Mouse (Mus musculus) kidney, adult 2 months (tissue): ENCODE results near the gene Itm2a. TPM values are rescaled to one million over a fixed set of nuclear protein-coding genes. Genes with fewer than 3 reads are reported as not detected.

Source experiments
- DNase-seq: peaks from one replicate; pipeline ENCODE4 v3.0.0; 2021
- H3K27ac ChIP-seq: fragments of 200-500 bp; 2 replicates; pipeline ENCODE4 v1.5.1; 2012; ENCODE audit warnings: low read depth, low read length, control low read depth, inconsistent platforms; ENCODE audit not compliant: insufficient read depth
- H3K27me3 ChIP-seq: fragments of 200-500 bp; replicated peaks from 2 replicates; pipeline ENCODE4 v1.6.1; 2012; ENCODE audit warnings: mild to moderate bottlenecking, moderate library complexity, low read length, inconsistent platforms; ENCODE audit not compliant: control insufficient read depth, insufficient read depth
- H3K36me3 ChIP-seq: fragments of 200-500 bp; 2 replicates; pipeline ENCODE4 v1.6.1; 2012; ENCODE audit warnings: mild to moderate bottlenecking, moderate library complexity, low read length, inconsistent platforms; ENCODE audit not compliant: control insufficient read depth, insufficient read depth
- H3K4me1 ChIP-seq: fragments of 200-500 bp; 2 replicates; pipeline ENCODE4 v1.6.1; 2011; ENCODE audit warnings: low read length; ENCODE audit not compliant: control insufficient read depth, insufficient read depth
- H3K4me3 ChIP-seq: fragments of 200-500 bp; 2 replicates; pipeline ENCODE4 v1.5.1; 2011; ENCODE audit warnings: mild to moderate bottlenecking, low read depth, low read length, control low read depth; ENCODE audit not compliant: insufficient read depth
- CTCF ChIP-seq: fragments of 200-500 bp; conservative IDR thresholded peaks from 2 replicates; pipeline ENCODE4 v1.5.1; 2011; ENCODE audit warnings: low read depth, mild to moderate bottlenecking, control low read depth, low read length, moderate library complexity, mixed read lengths; ENCODE audit not compliant: insufficient read depth, insufficient read length
- POLR2A ChIP-seq: fragments of 200-500 bp; IDR thresholded peaks from one replicate; pipeline ENCODE4 v1.6.1; 2011; ENCODE audit warnings: low read depth, low read length, control low read depth
- WGBS: fragments of 180-500 bp; shearing (Covaris S2); methylation state at CpG from one replicate; pipeline ENCODE4 v1.1.7; 2018; 5-methylcytosine and 5-hydroxymethylcytosine counted together
- polyA plus RNA-seq: library from polyadenylated mRNA; depleted of rRNA; stranded (reverse); fragments of >200 nt; gene quantifications from 2 replicates; pipeline ENCODE4 v1.2.3, GENCODE M21; 2012; rRNA removed

Gene Itm2a
- 3.3 and 6.1 TPM in 2 replicates for polyA plus RNA-seq

DNA sequence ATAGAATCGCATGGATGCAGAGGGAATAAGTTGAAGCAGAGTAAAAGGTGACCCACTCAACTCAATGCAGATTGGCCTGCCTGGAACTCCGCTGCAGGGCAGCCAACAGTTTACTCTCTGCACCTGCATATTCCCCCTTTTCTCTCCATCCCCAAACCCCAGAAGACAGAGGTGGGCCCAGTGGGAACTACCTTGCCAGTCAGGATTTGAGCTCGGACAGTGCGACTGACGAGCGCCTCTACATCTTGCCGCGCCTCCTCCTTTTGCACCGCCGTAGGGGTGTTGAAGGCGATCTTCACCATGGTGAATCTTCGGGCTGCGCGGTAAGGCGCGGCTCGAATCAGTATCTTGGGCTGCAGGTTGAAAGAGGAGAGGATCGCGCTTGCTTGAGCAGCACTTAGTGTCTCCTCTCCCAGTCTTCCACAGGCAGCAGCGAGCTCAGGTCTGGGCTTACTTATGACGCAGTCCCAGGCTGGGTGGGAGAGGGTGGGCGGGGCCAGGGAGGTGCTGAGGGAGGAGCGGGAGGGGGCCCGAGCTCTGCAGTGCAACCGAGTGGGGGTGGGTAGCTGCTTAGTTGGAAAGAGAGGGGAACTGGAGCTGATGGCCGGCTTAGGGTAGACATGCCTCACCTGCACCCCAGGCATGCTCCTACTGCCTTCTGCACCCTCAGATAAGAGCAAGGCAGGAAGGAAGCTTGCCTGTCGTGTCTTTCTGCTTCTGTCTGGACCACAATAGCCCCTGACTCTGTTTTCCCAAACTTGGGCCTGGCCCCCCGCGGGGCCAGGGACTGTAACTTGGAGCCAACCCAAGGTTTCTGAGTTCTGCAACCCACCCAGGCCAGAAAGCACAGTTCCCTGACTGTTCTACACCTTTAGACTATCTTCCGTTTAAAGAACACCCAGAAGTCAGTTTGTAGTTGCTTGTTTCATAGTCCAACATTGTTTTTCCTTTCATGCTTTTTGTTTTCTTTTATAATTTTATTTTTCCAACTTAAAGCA is at the start of gene Itm2a:
Itm2a (minus strand) TSS at position 462 of the 998 bp plus-strand sequence.
- peak; percentile 1 for DNase-seq
- TF ChIP-seq CTCF (no peak), POLR2A (no peak)
- H3K27ac ChIP-seq, result no peak within 1 kb of the TSS

GRCm38 (mm10) chrX:107435887-107436286 is 32.7 kb upstream of the Itm2a start:
- WGBS, result 0% methylated on average over 2 of the region's 2 CpGs
- Histone ChIP-seq H3K27me3 (no peaks in the 10 kb centered on the region), H3K27ac (no peak overlapping the region), H3K4me3 (no peak overlapping the region), H3K36me3 (no peaks in the 10 kb centered on the region), H3K4me1 (no peaks in the 10 kb centered on the region)
- no peak for TF ChIP-seq POLR2A
- peak; percentile 0 for DNase-seq

More for the DNA sequence above, at the start of gene Itm2a:
- Histone ChIP-seq H3K27me3 (no peaks in the 10 kb centered on the region), H3K4me3 (peak within 1 kb of the TSS; percentile 64), H3K4me1 (no peaks in the 10 kb centered on the region), H3K36me3 (no peaks in the 10 kb centered on the region)
- WGBS, result 2% methylated on average over 30 of the region's 30 CpGs

GRCm38 (mm10) chrX:107421304-107421703 is 18.1 kb upstream of the Itm2a start:
- H3K27ac ChIP-seq, result no peak overlapping the region
- no peaks in the 10 kb centered on the region for H3K36me3 ChIP-seq
- WGBS, result 73% methylated on average over 2 of the region's 2 CpGs
- no peak overlapping the region for H3K4me3 ChIP-seq
- no peaks in the 10 kb centered on the region for H3K4me1 ChIP-seq
- no peak for DNase-seq
- TF ChIP-seq POLR2A, result no peak
- no peak for TF ChIP-seq CTCF
- no peaks in the 10 kb centered on the region for H3K27me3 ChIP-seq

- DNase-seq, result no peak
- Histone ChIP-seq H3K27ac (no peak overlapping the region), H3K36me3 (no peaks in the 10 kb centered on the region), H3K4me1 (no peaks in the 10 kb centered on the region), H3K4me3 (no peak overlapping the region), H3K27me3 (no peaks in the 10 kb centered on the region)
- whole genome bisulfite sequencing, result 35% methylated on average over 3 of the region's 3 CpGs
- TF ChIP-seq CTCF (no peak), POLR2A (no peak)
Observed at GRCm38 (mm10) chrX:107417345-107417744, 14.2 kb upstream of the Itm2a start.

- H3K27ac ChIP-seq, result no peak overlapping the region
- no peak overlapping the region for H3K4me3 ChIP-seq
- H3K4me1 ChIP-seq, result no peaks in the 10 kb centered on the region
- DNase-seq, result no peak
- no peaks in the 10 kb centered on the region for H3K36me3 ChIP-seq
- no peaks in the 10 kb centered on the region for H3K27me3 ChIP-seq
- TF ChIP-seq CTCF (no peak), POLR2A (no peak)
- 44% methylated on average over 1 of the region's 1 CpGs for WGBS
Observed at GRCm38 (mm10) chrX:107415999-107416398, 12.8 kb upstream of the Itm2a start.

DNA sequence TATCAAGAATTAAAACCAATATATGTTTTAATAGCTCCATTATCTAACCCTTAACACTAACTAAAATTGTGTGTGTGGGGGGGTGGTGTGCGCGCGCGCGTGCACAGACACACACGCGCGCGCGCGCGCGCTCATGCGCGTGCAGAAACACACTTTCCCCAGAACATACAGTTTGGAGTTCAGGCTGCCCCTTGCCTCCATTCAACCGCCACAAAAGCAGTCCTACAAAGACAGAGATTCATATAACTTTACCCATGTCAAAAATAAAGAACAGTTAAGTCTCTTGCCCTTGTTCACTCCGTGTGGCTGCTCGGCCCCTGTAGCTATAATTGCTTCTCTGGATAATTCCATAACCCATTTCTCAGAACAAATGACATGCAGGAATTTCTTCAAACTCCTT is 695 bp downstream of the Itm2a start:
- no peak overlapping the region for H3K27ac ChIP-seq
- TF ChIP-seq CTCF, result no peak
- H3K4me3 ChIP-seq, result peak overlapping the region; percentile 37; the same call in 1 of the 2 replicates
- no peaks in the 10 kb centered on the region for H3K4me1 ChIP-seq
- H3K27me3 ChIP-seq, result no peaks in the 10 kb centered on the region
- DNase-seq, result no peak
- WGBS, result 6% methylated on average over 18 of the region's 18 CpGs
- no peaks in the 10 kb centered on the region for H3K36me3 ChIP-seq

DNA sequence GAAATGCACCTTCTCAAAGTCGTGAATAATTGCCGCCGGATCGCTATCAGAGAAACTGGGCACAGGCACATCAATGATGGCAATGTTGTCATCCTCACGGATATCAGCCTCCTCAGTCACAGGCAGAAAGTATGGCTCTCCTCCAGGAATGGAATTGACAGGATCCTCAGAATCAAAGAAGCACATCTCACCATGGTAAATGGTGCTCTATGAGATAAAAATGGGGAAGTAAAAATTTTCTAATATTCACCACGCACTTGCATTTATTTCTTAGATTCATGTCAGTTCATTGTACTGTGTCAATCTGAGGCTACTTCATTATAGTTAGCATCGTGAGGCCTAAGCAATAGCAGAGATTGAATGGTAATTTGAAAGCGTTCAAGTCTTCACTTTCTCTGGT is 4.1 kb downstream of the Itm2a start:
- Histone ChIP-seq H3K27me3 (no peaks in the 10 kb centered on the region), H3K4me1 (no peaks in the 10 kb centered on the region), H3K27ac (no peak overlapping the region), H3K36me3 (no peaks in the 10 kb centered on the region), H3K4me3 (no peak overlapping the region)
- DNase-seq, result no peak
- TF ChIP-seq CTCF, result no peak
- no peak for TF ChIP-seq POLR2A
- WGBS, result 92% methylated on average over 8 of the region's 8 CpGs
